Mouse (Mus musculus) myocyte (in vitro differentiated cells): ENCODE data around the gene Camk1d.

ENCODE experiments used
- MAX ChIP-seq: IDR thresholded peaks from one replicate; pipeline ENCODE4 v1.6.1; 2011; ENCODE audit warnings: low read depth, mild to moderate bottlenecking, control low read depth
- MYOG ChIP-seq, 3 experiments: IDR thresholded peaks; one replicate each; pipeline ENCODE4 v1.6.1; 2011; ENCODE audit warnings: control low read depth in 2 of 3, low read depth in 2 of 3, mild to moderate bottlenecking in 2 of 3; ENCODE audit not compliant: insufficient read length in 2 of 3, control insufficient read depth in 1 of 3, insufficient read depth in 1 of 3
- POLR2A ChIP-seq: IDR thresholded peaks from one replicate; pipeline ENCODE4 v1.6.1; 2011; ENCODE audit warnings: low read depth, mild to moderate bottlenecking, control low read depth, moderate library complexity; ENCODE audit not compliant: insufficient read length
- POLR2AphosphoS2 ChIP-seq: IDR thresholded peaks from one replicate; pipeline ENCODE4 v1.6.1; 2011; ENCODE audit warnings: low read depth, control low read depth; ENCODE audit not compliant: insufficient read length
- TCF12 ChIP-seq: IDR thresholded peaks from one replicate; pipeline ENCODE4 v1.6.1; 2011; ENCODE audit warnings: mild to moderate bottlenecking, control low read depth; ENCODE audit not compliant: poor library complexity, insufficient read depth, severe bottlenecking
- USF1 ChIP-seq: IDR thresholded peaks from one replicate; pipeline ENCODE4 v1.6.1; 2011; ENCODE audit warnings: low read depth, mild to moderate bottlenecking, control low read depth, moderate library complexity

GRCm38 (mm10) chr2:5746529-5746928 lies 32.2 kb upstream of the Camk1d start:
- TF ChIP-seq TCF12 = no peak
- TF ChIP-seq MAX = no peak
- TF ChIP-seq POLR2A = no peak
- TF ChIP-seq USF1 = no peak
- no peak for TF ChIP-seq POLR2AphosphoS2
- no peak for TF ChIP-seq MYOG (IDR thresholded peaks at IDR 0.05; ENCODE audit: control insufficient read depth in 1 of 3, insufficient read depth in 1 of 3, insufficient read length in 2 of 3, low read depth in 2 of 3)
